Mouse (Mus musculus): ENCODE data around the gene Dpep3.

Dpep3 gene

DNA sequence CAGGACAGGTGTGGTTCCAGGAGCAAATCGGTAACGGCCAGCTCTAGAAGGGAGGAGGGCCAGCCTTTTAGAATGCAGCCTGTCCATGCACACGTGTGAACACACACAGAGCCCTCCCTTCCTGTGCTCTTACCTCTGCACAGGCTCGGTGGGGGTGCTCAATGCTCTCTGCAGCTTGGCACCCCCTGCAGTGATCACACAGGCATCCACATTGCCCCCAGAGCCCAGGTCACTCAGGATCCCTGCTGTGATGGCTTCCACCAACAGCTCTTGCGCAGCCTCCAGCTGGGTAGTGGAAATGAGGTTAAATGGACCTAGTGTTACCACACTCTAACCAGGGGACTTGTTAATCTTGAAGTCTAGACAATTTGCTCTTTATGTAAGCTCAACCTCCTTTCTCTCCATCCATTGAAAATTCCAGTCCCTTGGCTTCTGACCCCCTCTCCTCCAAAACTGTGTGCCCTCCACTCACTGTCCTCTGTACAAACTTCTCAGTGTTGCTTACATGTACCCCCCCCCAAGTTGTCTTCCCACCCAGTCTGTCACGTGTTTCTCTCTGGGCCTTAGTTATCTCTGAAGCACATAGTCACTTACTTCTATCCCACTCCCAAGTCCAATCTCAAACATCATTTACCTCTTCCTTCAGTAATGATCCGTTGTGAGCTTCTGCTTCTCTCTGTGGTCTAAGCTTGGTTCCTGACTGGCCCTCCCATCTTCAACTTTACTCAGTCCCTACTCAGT lies 43.2 kb downstream of the Dpep3 start:
- peak; percentile 15 for DNase-seq (ENCODE audit: low read depth)

DNA sequence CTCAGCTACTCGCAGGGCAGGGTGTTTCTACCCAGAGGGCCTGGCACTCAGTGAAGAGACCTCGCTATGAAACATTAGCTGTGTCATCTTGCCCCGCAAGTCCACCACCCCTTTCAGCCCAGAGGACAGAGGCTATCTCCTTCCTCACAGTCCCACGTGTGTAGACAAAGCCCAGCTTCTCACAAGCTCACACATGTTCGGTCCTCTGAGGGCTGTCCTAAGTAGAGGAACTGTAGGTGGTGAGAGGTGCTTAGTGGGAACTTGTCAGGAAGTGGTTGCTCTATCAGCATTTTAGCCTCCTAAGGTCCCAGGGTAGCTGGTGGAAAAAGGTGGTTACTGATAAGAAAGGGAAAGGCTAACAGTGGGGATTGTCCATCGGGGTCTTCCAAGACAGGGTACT lies 44.1 kb downstream of the Dpep3 start:
- peak; percentile 20 for DNase-seq (ENCODE audit: low read depth)

DNA sequence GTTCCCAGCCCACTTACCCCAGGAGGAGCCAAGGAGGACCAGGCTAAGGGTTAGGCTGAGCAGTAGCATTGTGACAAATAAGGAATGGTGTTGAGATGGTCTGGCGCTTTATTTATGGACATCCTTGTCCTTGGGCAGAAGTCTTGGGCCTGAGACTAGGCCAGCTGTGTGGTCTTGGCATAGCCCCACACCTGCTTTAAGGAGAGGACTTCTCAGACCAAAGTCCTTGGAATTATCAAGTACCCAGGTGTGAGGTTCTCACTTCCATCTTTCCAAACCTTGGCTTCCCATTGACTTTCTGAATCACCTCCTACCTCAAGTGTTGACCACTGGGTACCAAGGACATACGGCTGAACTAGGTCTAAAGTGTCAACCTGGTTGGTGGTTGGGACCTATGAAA lies 45.5 kb downstream of the Dpep3 start, which contains the start of gene Ctrl:
Ctrl (minus strand) TSS at position 101 of the 400 bp plus-strand sequence.
- DNase-seq (ENCODE audit: low read depth): no peak

DNA sequence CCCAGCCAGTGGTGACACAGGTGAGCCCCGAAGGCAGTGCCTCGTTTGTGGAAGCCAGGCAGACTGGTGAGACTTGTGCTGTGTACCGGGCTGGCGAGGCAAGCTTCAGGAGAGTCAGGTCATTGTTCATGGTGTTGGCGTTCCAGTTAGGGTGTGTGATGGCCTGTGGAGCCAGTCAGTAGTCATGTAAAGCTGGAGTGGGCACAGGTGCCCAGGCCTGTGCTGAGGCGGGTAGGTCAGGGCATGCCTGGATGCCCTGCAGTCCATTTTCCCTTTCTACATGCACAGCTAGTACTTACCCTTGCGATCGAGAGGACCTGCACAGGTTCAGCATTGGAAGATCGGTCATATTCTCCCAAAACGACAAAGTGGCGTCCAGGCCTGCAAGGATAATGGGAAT lies 46.7 kb downstream of the Dpep3 start:
- no peak for DNase-seq (ENCODE audit: low read depth)

DNA sequence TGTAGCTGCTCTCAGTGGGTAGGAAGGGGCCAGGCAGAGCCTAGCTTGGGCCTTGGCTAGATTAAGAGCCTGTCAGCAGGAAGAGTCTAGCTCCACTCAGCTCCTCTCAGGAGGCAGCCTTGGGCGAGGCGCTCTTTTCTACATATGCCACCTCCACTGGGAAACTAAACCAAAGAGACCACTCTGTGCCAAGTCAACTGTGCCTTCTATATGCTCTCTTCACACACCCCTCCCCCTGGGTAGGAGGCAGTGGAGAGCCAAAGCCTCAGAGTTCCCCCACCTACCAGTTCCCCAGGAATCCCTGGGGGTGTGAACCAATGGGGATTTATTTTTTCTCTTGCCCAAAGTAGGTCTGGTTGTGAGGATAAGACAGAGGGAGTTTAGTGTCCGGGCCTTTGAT lies 48.0 kb downstream of the Dpep3 start:
- DNase-seq (ENCODE audit: low read depth): no peak

DNA sequence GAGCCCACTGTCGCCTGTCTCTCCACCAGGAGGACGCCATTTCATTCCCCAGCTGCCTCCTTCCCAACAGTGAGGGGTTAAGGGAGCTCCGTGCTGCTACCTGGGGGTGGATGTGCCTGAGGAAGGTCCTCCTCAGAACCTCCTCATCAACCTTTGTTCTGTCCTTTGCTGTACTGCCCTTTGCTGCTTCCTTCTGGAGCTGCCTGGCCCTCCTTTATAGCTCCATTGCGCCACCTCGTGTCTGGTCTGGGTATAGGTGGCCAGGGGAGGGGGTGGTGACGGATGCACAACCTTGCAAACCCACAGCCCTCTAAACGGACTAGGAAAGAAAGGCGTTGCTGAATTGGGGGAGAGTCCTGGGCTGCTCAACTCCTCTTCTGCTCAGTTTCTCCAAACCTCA lies 48.6 kb downstream of the Dpep3 start:
- peak; percentile 67 for DNase-seq (ENCODE audit: low read depth)

DNA sequence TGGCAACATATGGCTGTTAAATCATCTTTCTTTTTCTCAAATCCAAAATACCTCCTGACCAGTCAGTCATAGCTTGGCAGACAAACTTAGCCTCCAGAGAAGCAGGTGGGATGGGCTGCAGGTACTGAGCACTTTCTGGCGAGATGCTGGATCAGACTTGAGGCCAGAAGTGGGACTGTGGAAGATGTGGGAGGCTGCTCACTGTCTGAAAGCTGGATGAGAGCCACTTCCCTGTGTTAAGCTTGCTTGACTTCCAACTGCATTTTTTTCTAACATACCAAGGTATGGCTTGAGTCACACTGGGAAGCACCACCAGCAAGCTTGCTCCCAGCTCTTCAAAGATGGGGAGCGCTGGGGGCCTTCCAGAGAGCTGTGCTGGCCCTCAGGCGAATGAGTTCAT lies 54.1 kb downstream of the Dpep3 start:
- DNase-seq (ENCODE audit: low read depth): no peak

Data from c-Kit-positive CD71-positive TER-119-negative erythroid progenitor cells, embryonic 14.5 days (primary cell).